Mouse (Mus musculus) embryonic facial prominence, embryonic 11.5 days (tissue): ENCODE data around the gene Slc7a11. TPM values are rescaled to one million over a fixed set of nuclear protein-coding genes. Genes with fewer than 3 reads are reported as not detected.
A peak's percentile ranks its signal among the peaks of the same experiment; 100 is the strongest.

Experiments used
- ATAC-seq: fragments of 200-750 bp; cut with Nextera tagmentation; replicated peaks from 2 replicates; pipeline ENCODE4 v1.8.0; 2017; ENCODE audit warnings: low read depth; ENCODE audit not compliant: insufficient number of reproducible peaks, low FRiP score, low TSS enrichment
- DNase-seq: peaks from one replicate; pipeline ENCODE4 v3.0.0-alpha.2; 2015; ENCODE audit warnings: low spot score
- H3K27ac ChIP-seq: fragments of 300-500 bp; sonication (generic); replicated peaks from 2 replicates; pipeline ENCODE4 v1.5.1; 2014; ENCODE audit warnings: mild to moderate bottlenecking, low read depth, low read length, control low read depth
- H3K27me3 ChIP-seq: fragments of 300-500 bp; sonication (generic); 2 replicates; pipeline ENCODE4 v1.6.1; 2014; ENCODE audit warnings: mild to moderate bottlenecking, low read length, moderate library complexity, mixed read lengths; ENCODE audit not compliant: control insufficient read depth, insufficient read depth
- H3K36me3 ChIP-seq: fragments of 300-500 bp; sonication (generic); replicated peaks from 2 replicates; pipeline ENCODE4 v1.6.1; 2014; ENCODE audit warnings: low read depth, mild to moderate bottlenecking, low read length, moderate library complexity, mixed read lengths; ENCODE audit not compliant: control insufficient read depth, insufficient read depth
- H3K4me1 ChIP-seq: fragments of 300-500 bp; sonication (generic); 2 replicates; pipeline ENCODE4 v1.6.1; 2014; ENCODE audit warnings: low read length, mixed read lengths; ENCODE audit not compliant: control insufficient read depth, insufficient read depth
- H3K4me2 ChIP-seq: fragments of 300-500 bp; sonication (generic); 2 replicates; pipeline ENCODE4 v1.6.1; 2014; ENCODE audit warnings: low read depth, mild to moderate bottlenecking, control low read depth, low read length, moderate library complexity
- H3K4me3 ChIP-seq: fragments of 300-500 bp; sonication (generic); 2 replicates; pipeline ENCODE4 v1.5.1; 2014; ENCODE audit warnings: low read depth, low read length, control low read depth
- H3K9ac ChIP-seq: fragments of 300-500 bp; sonication (generic); replicated peaks from 2 replicates; pipeline ENCODE4 v1.6.1; 2014; ENCODE audit warnings: mild to moderate bottlenecking, control low read depth, low read length
- H3K9me3 ChIP-seq: fragments of 300-500 bp; sonication (generic); replicated peaks from 2 replicates; pipeline ENCODE4 v1.6.1; 2016; ENCODE audit warnings: mild to moderate bottlenecking, low read length, inconsistent platforms, mixed read lengths; ENCODE audit not compliant: control insufficient read depth
- WGBS: fragments of 180-500 bp; shearing (Covaris S2); extraction: QIAGEN DNeasy Blood & Tissue Kit; methylation state at CpG from one replicate; pipeline ENCODE4 v1.1.7; 2014; 5-methylcytosine and 5-hydroxymethylcytosine counted together
- polyA plus RNA-seq: library from polyadenylated mRNA; unstranded; fragments of >200 nt; fragmentation: Nextera tagmentation; extraction: Ambion mirVana; gene quantifications from 2 replicates; pipeline ENCODE4 v1.2.1, GENCODE M21; 2014

Gene Slc7a11
- polyA plus RNA-seq, 1 experiment from 2014 or later, result 1.5 TPM

GRCm38 (mm10) chr3:50433831-50434230, 9.6 kb downstream of the Slc7a11 start:
- DNase-seq (no peak), ATAC-seq (no peak)
- Histone ChIP-seq H3K27ac (no peak overlapping the region), H3K9me3 (no peaks in the 10 kb centered on the region), H3K9ac (no peak overlapping the region), H3K36me3 (no peaks in the 10 kb centered on the region), H3K4me1 (no peaks in the 10 kb centered on the region), H3K4me2 (no peak overlapping the region), H3K4me3 (no peak overlapping the region), H3K27me3 (no peaks in the 10 kb centered on the region)
- WGBS, result 60% methylated on average over 4 of the region's 4 CpGs

GRCm38 (mm10) chr3:50430811-50431210, 12.6 kb downstream of the Slc7a11 start:
- no peak overlapping the region for H3K4me3 ChIP-seq
- no peak overlapping the region for H3K9ac ChIP-seq
- no peak for DNase-seq
- no peak overlapping the region for H3K27ac ChIP-seq
- WGBS, result 93% methylated on average over 8 of the region's 8 CpGs
- H3K4me1 ChIP-seq, result no peaks in the 10 kb centered on the region
- no peak for ATAC-seq
- H3K27me3 ChIP-seq, result no peaks in the 10 kb centered on the region
- H3K36me3 ChIP-seq, result no peaks in the 10 kb centered on the region
- no peak overlapping the region for H3K4me2 ChIP-seq
- H3K9me3 ChIP-seq, result no peaks in the 10 kb centered on the region

- H3K4me1 ChIP-seq, result no peaks in the 10 kb centered on the region
- DNase-seq (no peak), ATAC-seq (0 out of 2 replicates have a peak, but pooled peaks have one; percentile 23)
- H3K9me3 ChIP-seq, result no peaks in the 10 kb centered on the region
- no peaks in the 10 kb centered on the region for H3K27me3 ChIP-seq
- H3K4me2 ChIP-seq, result no peak overlapping the region
- H3K9ac ChIP-seq, result no peak overlapping the region
- WGBS, result 48% methylated on average over 8 of the region's 8 CpGs
- no peak overlapping the region for H3K27ac ChIP-seq
- no peak overlapping the region for H3K4me3 ChIP-seq
- H3K36me3 ChIP-seq, result no peaks in the 10 kb centered on the region
These were observed 21.7 kb downstream of the Slc7a11 start for GRCm38 (mm10) chr3:50421480-50422277.

GRCm38 (mm10) chr3:50419161-50419560, 24.3 kb downstream of the Slc7a11 start:
- Histone ChIP-seq H3K9me3 (no peaks in the 10 kb centered on the region), H3K4me3 (no peak overlapping the region), H3K4me2 (no peak overlapping the region), H3K9ac (no peak overlapping the region), H3K27me3 (no peaks in the 10 kb centered on the region), H3K4me1 (no peaks in the 10 kb centered on the region), H3K36me3 (no peaks in the 10 kb centered on the region), H3K27ac (no peak overlapping the region)
- DNase-seq (no peak), ATAC-seq (no peak)
- WGBS, result 84% methylated on average over 3 of the region's 3 CpGs

- Histone ChIP-seq H3K4me1 (no peaks in the 10 kb centered on the region), H3K4me3 (no peak overlapping the region), H3K27ac (no peak overlapping the region), H3K4me2 (no peak overlapping the region), H3K9me3 (no peaks in the 10 kb centered on the region), H3K36me3 (no peaks in the 10 kb centered on the region), H3K27me3 (no peaks in the 10 kb centered on the region), H3K9ac (no peak overlapping the region)
- no peak for DNase-seq
- WGBS, result 89% methylated on average over 2 of the region's 2 CpGs
- no peak for ATAC-seq
These were observed 36.6 kb downstream of the Slc7a11 start for GRCm38 (mm10) chr3:50406771-50407170.

- no peaks in the 10 kb centered on the region for H3K9me3 ChIP-seq
- no peaks in the 10 kb centered on the region for H3K27me3 ChIP-seq
- no peaks in the 10 kb centered on the region for H3K4me1 ChIP-seq
- H3K36me3 ChIP-seq, result no peaks in the 10 kb centered on the region
- 88% methylated on average over 3 of the region's 3 CpGs for WGBS
- H3K4me2 ChIP-seq, result no peak overlapping the region
- no peak overlapping the region for H3K9ac ChIP-seq
- no peak for ATAC-seq
- no peak overlapping the region for H3K4me3 ChIP-seq
- no peak for DNase-seq
- no peak overlapping the region for H3K27ac ChIP-seq
These were observed 37.5 kb downstream of the Slc7a11 start for GRCm38 (mm10) chr3:50405915-50406314.

- no peak overlapping the region for H3K27ac ChIP-seq
- 74% methylated on average over 6 of the region's 6 CpGs for WGBS
- no peaks in the 10 kb centered on the region for H3K9me3 ChIP-seq
These were observed 54.6 kb downstream of the Slc7a11 start for GRCm38 (mm10) chr3:50388786-50389185.

GRCm38 (mm10) chr3:50388288-50388687, 55.1 kb downstream of the Slc7a11 start:
- Histone ChIP-seq H3K4me2 (no peak overlapping the region), H3K27ac (no peak overlapping the region)
- ATAC-seq, result no peak

More at GRCm38 (mm10) chr3:50388786-50389185, 54.6 kb downstream of the Slc7a11 start:
- H3K36me3 ChIP-seq, result no peaks in the 10 kb centered on the region
- DNase-seq (no peak), ATAC-seq (no peak)
- H3K9ac ChIP-seq, result no peak overlapping the region
- H3K4me3 ChIP-seq, result no peak overlapping the region
- H3K27me3 ChIP-seq, result no peaks in the 10 kb centered on the region
- 0 out of 2 replicates have a peak, but pooled peaks cover 3% of the 10 kb centered on the region for H3K4me1 ChIP-seq
- H3K4me2 ChIP-seq, result no peak overlapping the region

More at GRCm38 (mm10) chr3:50388288-50388687, 55.1 kb downstream of the Slc7a11 start:
- Histone ChIP-seq H3K9ac (no peak overlapping the region), H3K27me3 (no peaks in the 10 kb centered on the region), H3K9me3 (no peaks in the 10 kb centered on the region), H3K4me3 (no peak overlapping the region), H3K4me1 (0 out of 2 replicates have a peak, but pooled peaks cover 3% of the 10 kb centered on the region), H3K36me3 (no peaks in the 10 kb centered on the region)
- DNase-seq, result peak; percentile 26
- 36% methylated on average over 9 of the region's 9 CpGs for WGBS
